Mouse (Mus musculus) right cerebral cortex, postnatal 36 days (tissue): ENCODE data around the gene H2-Eb2.
"Not testable (repeated sequence)": the region's sequence is repeated elsewhere in the genome, so short reads cannot be mapped to it uniquely, and the experiment has no call there.

ENCODE experiments used
- DNase-seq, 2 experiments: peaks; one replicate each; pipeline ENCODE4 v3.0.0; 2022; ENCODE audit warnings: low spot score in 2 of 2, mixed read lengths in 1 of 2

H2-Eb2 gene

DNA sequence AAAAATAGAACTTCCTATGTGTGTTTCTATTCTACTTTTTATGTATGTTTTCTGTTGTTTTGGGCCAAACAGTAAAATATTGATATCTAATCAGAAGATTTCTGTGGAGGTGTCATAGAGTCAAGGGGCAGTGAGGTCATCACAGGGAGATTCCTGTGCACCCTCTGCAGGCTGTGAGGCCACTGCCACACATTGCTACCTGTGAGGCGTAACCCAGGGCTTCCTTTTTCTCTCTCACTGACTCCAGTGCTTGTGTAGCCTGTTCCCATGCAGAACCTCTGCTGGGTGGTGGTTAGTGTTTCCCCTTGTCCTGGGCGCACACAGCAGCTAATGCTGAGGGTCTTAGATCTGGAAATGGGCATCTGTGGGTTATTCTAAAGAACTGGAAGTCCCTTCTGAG, 19.1 kb upstream of the H2-Eb2 start:
- DNase-seq: no peak

DNA sequence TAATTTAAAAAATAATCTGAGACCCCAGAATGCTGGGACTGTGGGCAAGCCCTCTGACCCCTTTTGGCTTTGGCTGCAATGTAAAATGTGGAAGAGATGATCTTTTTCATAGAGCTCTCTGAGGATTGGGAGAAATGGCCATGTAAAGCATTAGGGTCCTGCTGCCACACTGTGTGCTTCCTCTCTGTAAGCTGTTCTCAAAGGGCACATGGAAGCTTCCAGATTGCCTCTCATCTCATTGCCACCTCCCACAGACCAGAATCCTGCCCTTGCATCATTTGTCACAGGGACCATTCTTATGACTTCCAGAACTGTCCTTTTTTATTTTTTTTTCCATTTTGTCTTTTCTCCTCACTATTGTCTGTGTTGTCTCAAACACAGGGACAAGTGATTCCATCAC, 18.2 kb upstream of the H2-Eb2 start:
- no peak for DNase-seq

DNA sequence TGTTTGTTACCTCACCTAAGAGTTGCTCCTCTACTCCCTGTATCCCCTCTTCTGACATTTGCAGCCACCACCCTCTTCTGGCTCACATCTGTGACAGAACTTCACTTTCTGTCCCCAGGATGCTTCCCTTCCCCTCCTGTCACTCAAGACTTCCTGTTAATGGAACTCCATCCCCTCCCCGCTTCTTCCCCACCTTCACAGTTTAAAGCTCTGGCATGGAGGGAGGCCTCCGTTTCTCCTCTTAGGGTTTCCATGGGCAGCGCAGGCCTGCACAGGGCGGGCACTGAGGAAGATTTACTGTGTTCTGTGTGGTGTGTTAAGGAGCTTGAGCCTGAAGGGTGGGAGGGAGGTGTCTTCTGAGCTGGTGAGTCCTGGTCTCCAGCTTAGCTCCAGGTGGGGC, 17.3 kb upstream of the H2-Eb2 start:
- DNase-seq: no peak

DNA sequence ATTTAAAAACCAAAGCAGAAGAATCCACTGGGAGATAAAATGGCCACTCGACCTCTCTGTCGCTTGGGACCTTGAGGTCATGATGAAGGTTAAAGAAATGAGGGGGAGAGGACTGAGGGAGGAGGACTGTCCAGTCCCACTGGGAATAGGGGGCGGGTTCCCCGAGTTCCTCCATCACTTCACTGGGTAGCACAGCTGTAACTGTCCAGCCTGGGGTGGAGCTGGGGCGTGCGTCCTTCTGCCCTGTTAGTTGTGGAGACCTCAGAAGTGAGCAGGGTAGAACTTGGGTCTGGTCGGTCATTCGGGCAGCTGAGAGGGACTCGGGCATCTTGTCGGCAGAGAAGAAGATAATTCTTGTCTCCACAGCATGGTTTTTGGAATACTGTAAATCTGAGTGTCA, 16.2 kb upstream of the H2-Eb2 start:
- no peak for DNase-seq

DNA sequence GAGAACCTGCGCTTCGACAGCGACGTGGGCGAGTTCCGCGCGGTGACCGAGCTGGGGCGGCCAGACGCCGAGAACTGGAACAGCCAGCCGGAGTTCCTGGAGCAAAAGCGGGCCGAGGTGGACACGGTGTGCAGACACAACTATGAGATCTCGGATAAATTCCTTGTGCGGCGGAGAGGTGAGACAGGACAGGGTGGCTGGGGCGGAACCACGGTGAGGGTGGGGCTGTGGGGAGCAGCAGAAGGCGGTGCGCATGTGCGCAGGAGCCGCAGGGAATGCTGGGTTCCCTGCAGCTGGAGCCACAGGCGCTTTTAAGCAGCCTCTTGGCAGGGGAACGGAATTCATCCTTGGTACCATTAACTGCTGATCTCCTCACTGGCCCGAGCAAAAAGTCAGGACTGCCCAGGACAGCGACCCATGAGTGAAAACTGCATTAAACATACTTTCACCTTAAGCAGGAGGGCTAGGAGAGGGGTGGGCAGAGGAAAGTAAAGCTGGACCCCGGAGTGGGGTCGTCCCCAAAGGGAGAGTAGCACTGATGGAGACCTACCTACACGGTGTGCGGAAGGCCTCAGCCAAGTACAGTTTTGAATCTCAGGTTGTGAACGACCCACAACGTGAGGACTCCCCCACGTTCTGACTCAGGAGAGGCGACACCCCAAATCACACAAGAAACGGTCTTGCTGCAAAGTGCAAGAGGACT, 15.6 kb upstream of the H2-Eb2 start:
- DNase-seq: peak; percentile 59 to 65

DNA sequence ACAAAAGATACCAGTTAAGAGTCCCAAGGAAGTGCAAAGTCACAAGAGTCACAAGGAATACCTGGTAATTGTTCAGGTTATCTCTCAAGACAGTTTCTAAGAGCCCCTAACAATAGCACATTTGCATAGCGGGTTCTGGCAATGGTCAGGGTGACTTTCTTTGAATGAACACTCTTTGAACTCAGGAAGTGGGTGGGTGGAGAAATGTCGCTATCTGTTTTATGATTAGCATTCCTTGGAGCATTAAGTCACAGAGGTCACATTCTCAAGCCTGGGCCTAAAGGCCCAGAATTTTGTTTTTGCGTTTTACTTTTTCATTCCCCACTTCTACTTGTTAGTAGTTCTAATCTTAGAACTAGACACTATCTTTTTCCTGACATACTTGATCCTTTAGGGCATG, 14.9 kb upstream of the H2-Eb2 start:
- not testable (repeated sequence) for DNase-seq

DNA sequence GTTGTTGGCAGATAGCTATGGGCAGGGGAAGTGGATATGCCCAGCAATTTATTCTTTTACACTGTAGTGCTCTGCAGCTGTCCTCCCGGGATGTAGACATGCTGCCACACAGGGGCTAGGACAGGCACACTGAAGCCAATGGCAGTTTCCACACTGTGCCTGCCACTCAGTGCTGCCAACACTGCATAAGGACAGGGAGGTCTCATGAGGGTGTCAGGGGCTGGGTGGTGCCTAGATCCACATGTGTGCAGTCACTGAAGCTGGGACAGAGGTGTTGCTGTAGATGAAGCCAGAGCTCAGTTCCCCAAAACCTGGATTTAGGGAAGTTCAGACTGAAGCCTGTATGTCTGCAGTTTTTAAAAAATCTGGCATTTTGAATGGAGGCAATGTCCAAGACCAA, 13.3 kb upstream of the H2-Eb2 start:
- no peak for DNase-seq

DNA sequence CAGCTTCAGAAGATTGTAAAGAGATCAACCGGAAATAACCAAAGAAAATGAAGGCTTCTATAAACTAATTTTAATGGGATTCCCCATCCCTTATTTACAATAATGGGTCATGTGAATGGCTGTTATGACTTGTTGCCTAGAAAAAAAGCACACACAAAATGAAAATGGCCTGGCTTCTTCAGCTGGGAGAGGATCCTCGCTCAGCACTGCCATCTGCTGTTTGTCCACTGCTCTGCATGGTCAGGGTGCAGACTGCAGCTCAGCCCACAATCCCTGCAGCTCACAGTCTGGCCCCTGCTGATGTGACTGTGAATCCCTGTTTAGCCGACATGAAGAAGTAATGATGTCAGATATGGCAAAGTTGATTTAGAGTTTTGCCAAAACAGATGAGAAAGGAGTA, 12.1 kb upstream of the H2-Eb2 start:
- peak; percentile 29 to 43 for DNase-seq

DNA sequence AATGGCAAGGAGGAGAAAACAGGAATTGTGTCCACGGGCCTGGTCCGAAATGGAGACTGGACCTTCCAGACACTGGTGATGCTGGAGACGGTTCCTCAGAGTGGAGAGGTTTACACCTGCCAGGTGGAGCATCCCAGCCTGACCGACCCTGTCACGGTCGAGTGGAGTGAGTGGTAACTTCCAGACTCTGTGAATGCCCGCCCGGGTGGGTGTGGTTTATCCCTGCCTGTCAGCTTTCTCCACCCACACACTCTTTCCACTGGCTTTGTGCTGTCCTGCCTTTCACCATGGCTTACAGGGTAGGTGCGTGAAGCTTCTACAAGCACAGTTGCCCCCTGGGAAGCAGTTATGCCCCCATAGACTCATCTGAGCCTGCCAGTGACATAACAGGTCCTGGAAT, 11.2 kb upstream of the H2-Eb2 start:
- no peak for DNase-seq

DNA sequence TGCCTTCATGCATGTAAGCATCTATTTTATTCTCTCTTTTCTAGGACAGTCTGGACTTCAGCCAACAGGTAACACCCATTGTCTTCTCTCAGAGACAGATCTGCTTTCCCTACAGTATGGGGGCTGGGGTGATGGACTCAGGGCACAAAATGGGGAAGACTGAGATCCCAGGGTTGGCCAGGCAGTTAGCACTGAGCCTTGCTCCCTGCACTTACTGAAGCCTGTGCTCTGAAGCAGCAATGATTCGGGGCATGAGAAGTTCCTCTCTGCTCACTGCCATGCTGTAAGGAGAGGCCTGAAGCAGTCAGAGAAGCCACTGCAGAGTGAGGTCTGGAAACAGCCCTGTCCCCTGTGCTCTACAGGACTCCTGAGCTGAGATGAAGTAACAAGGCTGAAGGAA, 10.0 kb upstream of the H2-Eb2 start:
- DNase-seq: no peak

DNA sequence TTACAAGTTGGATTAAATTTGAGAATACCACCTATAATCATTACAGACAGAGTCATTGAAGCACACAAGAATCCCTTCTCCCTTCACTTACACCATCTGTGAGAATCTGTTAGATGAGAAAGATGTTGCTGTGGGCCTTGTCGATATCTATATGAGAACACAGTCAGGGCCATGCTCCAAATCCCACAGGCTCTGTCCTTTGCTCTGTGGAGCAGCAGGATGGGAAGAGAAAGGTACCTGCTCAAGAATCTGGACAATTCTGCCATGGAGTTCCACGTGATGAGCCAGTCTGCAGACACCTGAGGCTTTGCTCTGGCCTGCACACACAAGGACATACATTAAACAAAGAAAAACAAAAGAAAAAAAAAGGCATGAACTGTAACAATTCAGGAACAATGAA, 8.8 kb upstream of the H2-Eb2 start:
- no peak for DNase-seq

DNA sequence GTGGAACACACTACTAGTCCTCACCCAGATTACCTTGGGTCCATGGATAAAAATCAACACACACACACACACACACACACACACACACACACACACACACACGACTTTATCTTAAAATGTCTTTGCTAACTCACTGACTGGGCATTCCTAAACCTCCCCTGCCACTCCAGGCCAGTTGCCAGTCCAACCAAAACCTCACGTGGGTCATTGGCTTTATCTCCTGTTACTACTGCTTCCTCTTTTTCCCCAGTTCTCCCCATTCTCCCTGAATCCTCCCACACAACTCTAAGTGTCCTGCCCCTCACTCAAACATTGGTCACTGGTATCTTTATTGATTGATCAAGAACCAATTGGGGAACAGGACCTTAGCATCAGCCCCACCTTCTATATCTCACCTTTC, 8.2 kb upstream of the H2-Eb2 start:
- no peak for DNase-seq

DNA sequence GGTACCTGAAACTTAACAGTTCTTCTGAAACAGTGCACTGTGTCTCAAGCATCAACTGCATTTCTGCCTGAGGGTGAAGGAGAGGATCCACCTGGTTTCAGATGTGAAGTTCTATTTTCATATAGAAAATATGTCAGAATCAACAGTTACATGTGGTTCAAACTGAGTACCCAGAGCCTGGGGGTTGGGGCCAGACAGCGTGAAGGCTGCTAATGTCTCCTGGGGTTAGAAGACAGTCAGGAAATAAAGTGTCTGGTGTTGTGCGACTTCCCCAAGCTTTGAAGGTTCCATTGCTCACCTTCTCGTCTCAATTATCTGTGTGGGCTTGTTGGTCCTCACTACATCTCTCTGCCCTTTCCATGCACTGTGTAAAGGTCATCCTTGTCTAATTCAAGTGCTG, 908 bp downstream of the H2-Eb2 start:
- no peak for DNase-seq

DNA sequence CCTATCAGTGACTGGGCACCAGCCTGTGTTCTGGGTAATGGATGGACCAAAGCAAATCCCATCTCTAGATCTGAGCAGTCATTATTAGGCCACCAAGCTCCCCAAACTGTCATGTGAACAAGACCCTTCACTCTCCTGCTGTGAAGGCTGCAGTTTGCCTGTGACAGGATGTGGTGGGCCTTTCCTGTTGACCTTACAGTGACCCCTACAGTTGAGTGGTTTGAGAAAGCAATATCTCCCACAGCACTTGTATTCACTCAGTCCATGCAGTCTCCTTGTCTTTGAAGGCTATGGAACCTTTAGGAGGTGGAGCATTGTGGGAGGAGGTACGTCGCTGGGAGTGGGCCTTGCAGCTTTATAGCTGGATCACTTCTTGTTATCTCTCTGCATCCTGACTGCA, 4.3 kb downstream of the H2-Eb2 start:
- DNase-seq: no peak

DNA sequence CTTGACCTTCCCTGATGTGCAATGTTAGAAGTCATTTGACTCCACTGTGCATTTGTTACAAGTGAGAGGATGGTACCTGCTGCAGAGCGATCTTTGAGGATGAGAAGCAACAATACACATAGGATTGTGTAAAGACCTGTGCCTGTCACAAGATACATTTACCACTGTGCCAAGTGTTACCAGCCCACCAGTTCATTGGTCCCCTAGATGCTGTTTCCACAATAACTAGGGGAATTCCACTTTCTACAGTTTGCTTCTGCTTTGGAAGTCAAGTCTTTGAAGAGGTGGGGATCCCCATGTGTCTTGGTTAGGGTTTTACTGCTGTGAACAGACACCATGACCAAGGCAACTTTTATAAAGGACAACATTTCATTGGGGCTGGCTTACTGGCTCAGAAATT, 5.7 kb downstream of the H2-Eb2 start:
- DNase-seq: no peak

DNA sequence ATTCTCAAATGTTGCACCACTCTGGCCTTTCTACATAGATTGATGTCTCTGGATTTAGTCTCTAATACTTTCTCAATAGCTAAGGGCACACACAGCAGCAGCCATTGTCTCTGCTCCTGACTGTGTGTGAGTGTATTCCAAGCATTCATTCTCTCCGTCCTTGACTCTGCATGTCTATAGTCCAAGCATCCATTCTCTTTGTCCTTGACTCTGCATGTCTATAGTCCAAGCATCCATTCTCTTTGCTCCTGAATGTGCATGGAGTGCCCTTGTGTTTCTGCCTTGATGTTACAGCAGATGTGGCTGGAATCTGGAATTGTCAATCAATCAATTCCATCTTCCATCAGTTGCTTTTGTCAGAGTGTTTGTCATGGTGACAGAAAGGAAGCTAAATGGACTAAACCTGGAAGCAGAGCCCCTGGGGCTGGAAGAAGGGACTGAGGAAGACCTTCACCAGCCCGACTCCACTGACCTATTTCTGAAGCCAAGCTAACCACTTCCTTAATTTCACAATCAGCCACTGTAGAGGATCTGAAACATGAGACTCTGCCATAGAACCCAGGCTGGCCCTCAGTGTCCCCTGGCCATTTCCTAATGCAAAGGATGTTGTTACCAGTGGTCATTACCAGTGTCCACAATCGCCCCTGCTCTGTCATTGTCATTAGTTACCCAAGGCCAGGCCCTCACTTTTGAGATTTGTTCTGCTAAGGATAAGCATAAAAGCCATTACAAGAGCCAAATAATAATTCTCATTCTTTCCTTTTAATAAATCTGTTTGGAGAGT, 15.3 kb downstream of the H2-Eb2 start:
- DNase-seq: no peak

DNA sequence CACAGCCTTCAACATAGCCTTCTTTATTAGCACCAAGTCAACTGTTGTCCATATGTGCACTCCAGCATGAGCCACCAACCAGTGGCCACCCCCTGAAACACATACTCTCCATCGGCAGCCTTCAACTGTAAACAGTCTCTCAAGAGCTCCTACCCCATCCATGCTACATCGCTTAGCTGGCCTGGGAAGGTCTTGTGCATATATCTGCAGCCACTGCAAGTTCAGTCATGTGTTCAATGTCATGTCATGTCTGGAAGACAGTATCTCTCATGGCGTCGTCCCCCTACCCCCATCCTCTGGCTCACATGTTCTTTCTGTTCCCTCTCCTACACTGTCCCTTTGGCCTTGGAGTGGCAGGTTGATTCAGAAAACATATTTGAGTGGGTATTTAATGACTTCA, 19.4 kb downstream of the H2-Eb2 start:
- DNase-seq: no peak

DNA sequence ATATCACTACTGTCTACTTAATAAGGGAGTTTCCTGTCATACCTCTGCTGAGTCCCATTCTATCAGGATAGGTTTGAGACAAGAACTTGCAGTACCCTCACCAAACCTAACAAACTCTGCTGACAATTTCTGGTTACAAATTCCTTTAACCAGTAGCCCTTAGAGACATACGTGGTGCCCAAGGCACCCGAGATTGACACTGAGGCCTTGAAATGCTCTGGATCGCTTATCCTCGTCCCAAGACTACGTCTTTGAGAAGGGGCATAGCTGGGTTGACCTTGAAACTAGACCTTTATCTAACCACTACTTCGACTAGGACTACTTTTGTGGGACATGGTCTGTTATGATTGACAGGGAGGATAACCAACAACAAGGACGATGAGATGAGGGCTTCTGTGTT, 20.0 kb downstream of the H2-Eb2 start:
- no peak for DNase-seq

DNA sequence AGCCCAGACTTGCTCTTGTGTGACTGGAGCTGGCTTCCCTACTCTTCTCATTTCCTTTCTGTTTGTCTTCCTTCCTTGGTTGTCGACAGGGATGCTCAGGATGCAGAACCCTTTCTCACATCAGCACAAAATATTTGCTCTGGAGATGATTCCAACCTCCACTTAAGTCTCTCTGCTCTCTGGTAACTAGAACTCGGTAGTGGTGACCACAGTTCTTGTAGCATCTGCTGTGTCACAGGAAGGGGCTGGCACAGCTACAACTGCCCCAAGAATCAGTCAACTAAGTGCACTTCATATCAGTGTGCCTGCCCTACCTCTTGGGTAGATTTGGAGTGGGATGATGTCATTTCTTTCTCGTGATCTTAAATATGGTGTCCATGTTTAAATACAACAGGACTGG, 20.6 kb downstream of the H2-Eb2 start:
- DNase-seq: no peak

DNA sequence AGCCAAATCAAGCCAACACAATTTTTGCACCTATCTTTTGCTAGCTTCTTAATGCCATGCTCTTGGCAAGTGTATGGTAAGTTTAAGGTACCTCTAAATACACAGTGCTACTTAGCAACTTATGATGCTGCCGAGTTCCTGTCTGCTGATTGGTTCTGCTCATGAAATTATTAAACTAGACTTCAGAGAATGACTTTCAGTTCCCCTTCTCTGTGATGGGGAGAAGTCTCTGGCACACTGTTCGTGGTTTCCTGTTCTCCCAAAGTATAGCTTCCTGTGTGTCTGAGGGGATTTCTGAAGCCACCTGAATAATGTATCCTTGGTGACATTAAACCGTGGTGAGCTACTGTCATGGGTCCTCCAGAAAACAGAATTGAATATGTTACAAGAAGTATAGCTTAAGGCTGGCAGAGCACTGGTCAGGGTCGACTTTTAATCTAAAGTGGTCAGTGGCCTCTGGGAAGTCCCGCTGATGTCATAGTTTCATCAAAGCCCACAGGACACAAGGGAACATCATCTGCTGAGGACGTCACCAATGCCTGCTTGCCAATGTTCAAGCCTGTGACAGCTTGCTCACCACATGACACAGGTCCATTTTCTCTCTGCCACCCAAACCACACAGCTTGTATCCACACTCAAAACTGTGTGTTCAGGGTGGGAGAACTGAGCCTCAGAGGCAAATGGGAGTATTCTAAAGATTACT, 22.3 kb downstream of the H2-Eb2 start:
- DNase-seq: peak; percentile 30 to 32

DNA sequence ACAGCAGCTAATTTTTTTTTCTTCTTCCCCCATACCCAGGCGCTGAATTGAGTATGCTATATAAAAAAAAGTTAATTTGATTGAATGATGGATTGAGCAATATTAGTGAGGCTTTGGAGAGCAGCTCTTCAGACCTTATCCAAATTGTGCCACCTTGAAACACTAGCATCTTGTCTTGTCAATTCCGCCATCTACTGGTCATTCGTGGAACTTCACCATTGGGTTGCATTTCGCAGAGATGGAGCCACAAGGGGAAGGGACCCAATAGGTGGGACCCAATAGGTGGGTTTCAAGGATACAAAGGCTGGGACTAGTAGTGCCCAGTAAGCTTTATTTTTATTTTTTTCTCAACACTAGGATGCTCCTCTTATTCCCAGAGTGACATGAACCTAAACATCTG, 24.0 kb downstream of the H2-Eb2 start:
- DNase-seq: peak; percentile 29 to 49

DNA sequence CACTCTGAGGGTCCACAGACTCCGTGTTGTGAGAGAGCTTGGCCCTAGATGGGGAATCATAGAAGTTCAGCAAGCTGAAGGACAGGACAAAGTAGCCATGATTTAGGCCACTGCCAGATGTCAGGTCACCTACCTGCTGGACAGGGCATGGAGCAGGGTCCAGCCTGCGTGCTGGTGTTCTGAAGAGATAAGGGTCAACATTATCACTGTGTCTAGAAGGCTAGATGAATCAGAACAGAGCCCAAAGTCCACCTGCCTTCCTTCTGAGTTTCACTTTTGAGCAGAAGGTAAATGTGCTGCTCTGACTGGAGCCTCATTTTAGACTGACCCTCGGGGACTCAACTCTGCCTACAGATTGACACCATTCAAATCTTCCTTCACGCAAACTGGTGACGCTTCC, 29.1 kb downstream of the H2-Eb2 start, which contains the start of gene Btnl2:
TSS of gene Btnl2 (plus strand) at position 284 of the 400 bp plus-strand sequence.
- no peak for DNase-seq

DNA sequence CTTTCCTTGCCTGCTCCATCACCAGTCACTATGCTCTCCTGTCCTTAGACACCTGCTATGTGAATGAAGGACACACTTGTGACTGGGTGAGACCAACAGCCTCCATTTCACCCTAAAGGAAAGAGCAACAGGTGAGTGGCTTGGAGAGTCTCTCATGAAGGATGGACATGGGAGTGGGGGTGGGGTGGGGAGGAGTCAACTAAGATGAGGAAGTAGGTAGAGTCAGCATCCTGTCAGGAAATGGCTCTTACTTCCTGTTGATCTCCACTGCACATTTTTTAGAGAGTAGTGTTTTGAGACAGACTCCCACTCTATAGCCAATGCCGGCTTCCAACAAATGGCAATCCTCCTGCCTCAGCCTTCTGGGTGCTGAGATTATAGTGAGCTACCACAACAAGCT, 29.5 kb downstream of the H2-Eb2 start:
- no peak for DNase-seq
